Mouse (Mus musculus) kidney, embryonic 16.5 days (tissue): ENCODE measurements around the gene Cadm3. TPM values are rescaled to one million over a fixed set of nuclear protein-coding genes. Genes with fewer than 3 reads are reported as not detected.

Experiments
- ATAC-seq: fragments of 200-750 bp; cut with Nextera tagmentation; 2 replicates; pipeline ENCODE4 v1.8.0; 2017; ENCODE audit warnings: moderate TSS enrichment; ENCODE audit not compliant: low FRiP score, low TSS enrichment
- H3K27ac ChIP-seq: fragments of 300-500 bp; sonication (generic); 2 replicates; pipeline ENCODE4 v1.5.1; 2014; ENCODE audit warnings: low read length
- H3K27me3 ChIP-seq: fragments of 300-500 bp; sonication (generic); 2 replicates; pipeline ENCODE4 v1.6.1; 2014; ENCODE audit warnings: low read length, control low read depth, mixed read lengths; ENCODE audit not compliant: insufficient read depth
- H3K36me3 ChIP-seq: fragments of 300-500 bp; sonication (generic); 2 replicates; pipeline ENCODE4 v1.6.1; 2014; ENCODE audit warnings: low read length, control low read depth, mixed read lengths; ENCODE audit not compliant: insufficient read depth
- H3K4me1 ChIP-seq: fragments of 300-500 bp; sonication (generic); 2 replicates; pipeline ENCODE4 v1.6.1; 2014; ENCODE audit warnings: low read length, control low read depth, mixed read lengths; ENCODE audit not compliant: insufficient read depth
- H3K4me2 ChIP-seq: fragments of 300-500 bp; sonication (generic); replicated peaks from 2 replicates; pipeline ENCODE4 v1.6.1; 2014; ENCODE audit warnings: low read depth, low read length
- H3K4me3 ChIP-seq: fragments of 300-500 bp; sonication (generic); 2 replicates; pipeline ENCODE4 v1.5.1; 2014; ENCODE audit warnings: mild to moderate bottlenecking, low read length
- H3K9ac ChIP-seq: fragments of 300-500 bp; sonication (generic); replicated peaks from 2 replicates; pipeline ENCODE4 v1.6.1; 2014; ENCODE audit warnings: low read length
- H3K9me3 ChIP-seq: fragments of 300-500 bp; sonication (generic); 2 replicates; pipeline ENCODE4 v1.6.1; 2016; ENCODE audit warnings: low read length, control low read depth
- WGBS: fragments of 180-500 bp; shearing (Covaris S2); extraction: QIAGEN DNeasy Blood & Tissue Kit; methylation state at CpG from one replicate; pipeline ENCODE4 v1.1.7; 2014; 5-methylcytosine and 5-hydroxymethylcytosine counted together
- polyA plus RNA-seq: library from polyadenylated mRNA; unstranded; fragments of >200 nt; fragmentation: Nextera tagmentation; extraction: Ambion mirVana; gene quantifications from 2 replicates; pipeline ENCODE4 v1.2.1, GENCODE M21; 2015

The Cadm3 gene
- polyA plus RNA-seq, 1 experiment from 2014 or later, result 1.4 TPM

DNA sequence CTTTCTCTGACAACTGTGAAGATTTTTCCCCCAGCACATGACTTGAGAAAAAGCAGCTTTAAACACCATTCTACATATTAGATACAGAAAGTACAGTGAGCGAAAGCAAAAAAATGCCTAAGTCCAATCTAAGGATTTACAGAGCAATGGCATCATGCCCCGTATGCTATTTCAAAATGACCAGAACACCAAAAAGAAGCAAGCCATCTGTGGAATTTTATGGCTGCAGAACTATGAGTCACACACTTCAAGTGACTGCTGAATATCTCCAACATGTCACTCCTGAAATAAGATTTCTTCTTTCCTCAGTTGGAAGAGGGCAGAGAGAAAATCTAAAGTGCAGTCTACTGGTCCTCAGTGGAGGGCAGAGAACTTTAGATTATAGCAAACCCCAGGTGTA is 4.1 kb downstream of the Cadm3 start:
- Histone ChIP-seq H3K4me2 (no peak overlapping the region), H3K4me3 (no peak overlapping the region), H3K27ac (no peak overlapping the region), H3K9me3 (no peaks in the 10 kb centered on the region), H3K27me3 (peaks cover 38% of the 10 kb centered on the region), H3K9ac (no peak overlapping the region), H3K36me3 (no peaks in the 10 kb centered on the region), H3K4me1 (peaks cover 14% of the 10 kb centered on the region; the same call in 1 of the 2 replicates)
- WGBS, result 91% methylated on average over 2 of the region's 2 CpGs
- ATAC-seq, result no peak

GRCm38 (mm10) chr1:173361651-173362050 is 5.8 kb downstream of the Cadm3 start:
- Histone ChIP-seq H3K4me1 (peaks cover 1% of the 10 kb centered on the region; the same call in 1 of the 2 replicates), H3K4me2 (no peak overlapping the region), H3K27ac (no peak overlapping the region), H3K4me3 (no peak overlapping the region), H3K9me3 (no peaks in the 10 kb centered on the region), H3K27me3 (peaks cover 20% of the 10 kb centered on the region), H3K9ac (no peak overlapping the region), H3K36me3 (no peaks in the 10 kb centered on the region)
- ATAC-seq, result peak; percentile 63; the same call in 1 of the 2 replicates
- WGBS, result 27% methylated on average over 6 of the region's 6 CpGs

GRCm38 (mm10) chr1:173359590-173360290 is 7.8 kb downstream of the Cadm3 start:
- H3K4me3 ChIP-seq, result no peak overlapping the region
- no peak overlapping the region for H3K9ac ChIP-seq
- H3K27me3 ChIP-seq, result peaks cover 4% of the 10 kb centered on the region; the same call in 1 of the 2 replicates
- WGBS, result 78% methylated on average over 4 of the region's 4 CpGs
- H3K4me1 ChIP-seq, result no peaks in the 10 kb centered on the region
- no peaks in the 10 kb centered on the region for H3K36me3 ChIP-seq
- H3K9me3 ChIP-seq, result no peaks in the 10 kb centered on the region
- ATAC-seq, result no peak
- H3K4me2 ChIP-seq, result no peak overlapping the region
- H3K27ac ChIP-seq, result no peak overlapping the region

GRCm38 (mm10) chr1:173357799-173358198 is 9.7 kb downstream of the Cadm3 start:
- no peak overlapping the region for H3K4me3 ChIP-seq
- no peaks in the 10 kb centered on the region for H3K9me3 ChIP-seq
- WGBS, result 29% methylated on average over 4 of the region's 4 CpGs
- H3K4me1 ChIP-seq, result no peaks in the 10 kb centered on the region
- no peak overlapping the region for H3K4me2 ChIP-seq
- H3K36me3 ChIP-seq, result no peaks in the 10 kb centered on the region
- ATAC-seq, result no peak
- no peak overlapping the region for H3K27ac ChIP-seq
- no peak overlapping the region for H3K9ac ChIP-seq
- H3K27me3 ChIP-seq, result no peaks in the 10 kb centered on the region

DNA sequence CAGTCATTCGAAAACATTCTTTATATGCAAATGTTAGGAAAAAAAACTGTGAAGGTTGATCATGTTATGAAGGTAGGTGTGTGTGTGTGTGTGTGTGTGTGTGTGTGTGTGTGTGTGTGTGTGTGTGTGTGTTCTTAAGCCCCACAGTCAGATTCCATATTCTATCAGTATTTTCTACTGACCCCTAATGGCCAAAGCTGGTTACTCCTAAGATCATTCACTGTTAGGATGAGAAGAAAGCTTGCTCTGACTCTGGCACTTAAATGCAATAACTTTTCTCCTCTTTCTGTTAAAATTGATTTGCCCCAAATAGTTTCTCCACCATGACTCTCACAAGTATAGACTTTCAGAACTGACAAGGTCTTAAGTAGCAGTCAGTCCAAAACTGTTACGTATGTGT is 10.8 kb downstream of the Cadm3 start:
- Histone ChIP-seq H3K4me1 (no peaks in the 10 kb centered on the region), H3K36me3 (no peaks in the 10 kb centered on the region), H3K27ac (no peak overlapping the region), H3K9ac (no peak overlapping the region), H3K9me3 (no peaks in the 10 kb centered on the region), H3K4me3 (no peak overlapping the region), H3K4me2 (no peak overlapping the region), H3K27me3 (no peaks in the 10 kb centered on the region)
- ATAC-seq, result no peak
- WGBS, result 86% methylated on average over 2 of the region's 2 CpGs

GRCm38 (mm10) chr1:173355107-173355846 is 12.2 kb downstream of the Cadm3 start:
- WGBS, result 73% methylated on average over 7 of the region's 7 CpGs
- Histone ChIP-seq H3K9me3 (no peaks in the 10 kb centered on the region), H3K9ac (no peak overlapping the region), H3K36me3 (no peaks in the 10 kb centered on the region), H3K4me2 (no peak overlapping the region), H3K27me3 (no peaks in the 10 kb centered on the region), H3K4me1 (no peaks in the 10 kb centered on the region), H3K4me3 (no peak overlapping the region), H3K27ac (no peak overlapping the region)
- no peak for ATAC-seq

DNA sequence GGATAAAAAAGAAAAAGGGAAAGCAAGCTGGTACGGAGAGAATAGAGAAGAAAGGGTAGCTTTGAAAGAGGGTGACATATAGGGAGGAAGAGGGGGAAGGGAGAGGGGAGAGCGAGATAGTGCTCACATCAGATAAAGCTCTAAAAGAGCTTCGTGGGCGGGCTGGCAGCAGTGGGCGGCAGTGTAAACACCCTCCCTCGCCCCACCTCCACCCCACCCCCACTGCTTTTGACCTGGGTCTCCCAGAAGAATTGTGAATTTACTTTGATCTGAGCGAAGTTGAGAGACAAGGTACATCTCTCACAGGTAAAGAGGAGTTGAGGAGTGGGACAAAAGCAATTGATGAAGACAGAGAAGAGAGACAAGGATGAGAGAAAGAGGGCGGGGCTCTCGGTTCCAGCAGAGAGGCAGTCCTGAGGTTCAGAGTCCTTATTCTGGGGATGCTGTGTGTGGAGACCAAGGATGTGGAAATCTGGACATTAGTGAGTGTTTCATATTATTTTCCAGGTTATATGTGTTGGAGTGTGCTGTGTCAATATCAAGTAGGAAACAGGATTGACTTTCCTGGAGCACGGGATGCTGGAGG is 17.0 kb downstream of the Cadm3 start, which contains the start of gene Aim2:
Gene Aim2, plus strand, starts transcription at position 508 of the 586 bp plus-strand sequence.
- Histone ChIP-seq H3K36me3 (no peaks in the 10 kb centered on the region), H3K9me3 (no peaks in the 10 kb centered on the region), H3K4me2 (peak within 1 kb of the TSS; percentile 50), H3K27me3 (no peaks in the 10 kb centered on the region), H3K9ac (no peak within 1 kb of the TSS), H3K4me1 (no peaks in the 10 kb centered on the region), H3K27ac (no peak within 1 kb of the TSS), H3K4me3 (peak within 1 kb of the TSS; percentile 20)
- ATAC-seq, result 0 out of 2 replicates have a peak, but pooled peaks have one; percentile 39
- 12% methylated on average over 10 of the region's 10 CpGs for WGBS

GRCm38 (mm10) chr1:173349946-173350345 is 17.5 kb downstream of the Cadm3 start:
- Histone ChIP-seq H3K4me3 (peak overlapping the region; percentile 20), H3K4me1 (no peaks in the 10 kb centered on the region), H3K36me3 (no peaks in the 10 kb centered on the region), H3K9me3 (no peaks in the 10 kb centered on the region), H3K4me2 (peak overlapping the region; percentile 50), H3K9ac (no peak overlapping the region), H3K27me3 (no peaks in the 10 kb centered on the region), H3K27ac (no peak overlapping the region)
- WGBS, result 1% methylated on average over 6 of the region's 6 CpGs
- ATAC-seq, result peak; percentile 90

DNA sequence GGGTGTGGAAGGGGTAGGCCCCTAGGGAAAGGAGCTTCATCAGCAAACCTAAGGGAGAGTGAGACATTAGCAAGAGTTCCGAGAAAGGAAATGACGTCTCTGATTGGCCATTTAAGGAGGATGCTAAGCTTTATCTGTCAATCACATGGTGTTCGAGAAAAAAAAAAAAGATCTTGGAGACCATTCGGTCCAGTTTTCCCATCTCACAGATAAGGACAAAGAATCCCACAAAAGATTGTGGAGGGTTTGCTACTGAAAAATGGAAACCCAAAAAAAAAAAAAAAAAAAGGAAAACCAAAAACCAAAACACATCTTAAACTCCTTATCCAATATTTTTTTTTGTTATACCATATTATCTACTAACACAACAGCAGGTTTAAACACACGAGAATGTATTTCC is 18.3 kb downstream of the Cadm3 start:
- Histone ChIP-seq H3K4me1 (no peaks in the 10 kb centered on the region), H3K9me3 (no peaks in the 10 kb centered on the region), H3K27me3 (no peaks in the 10 kb centered on the region), H3K9ac (no peak overlapping the region), H3K4me2 (no peak overlapping the region), H3K36me3 (no peaks in the 10 kb centered on the region), H3K27ac (no peak overlapping the region), H3K4me3 (no peak overlapping the region)
- WGBS, result 70% methylated on average over 5 of the region's 5 CpGs
- ATAC-seq, result no peak
